Mouse (Mus musculus): ENCODE data around the gene Babam2. TPM values are rescaled to one million over a fixed set of nuclear protein-coding genes. Genes with fewer than 3 reads are reported as not detected.

Babam2 gene
- total RNA-seq, 2 experiments from 2014 or later: 55.8 to 84.3 TPM

GRCm38 (mm10) chr5:31997189-31997954 lies 299.9 kb downstream of the Babam2 start:
- no peak for DNase-seq

DNA sequence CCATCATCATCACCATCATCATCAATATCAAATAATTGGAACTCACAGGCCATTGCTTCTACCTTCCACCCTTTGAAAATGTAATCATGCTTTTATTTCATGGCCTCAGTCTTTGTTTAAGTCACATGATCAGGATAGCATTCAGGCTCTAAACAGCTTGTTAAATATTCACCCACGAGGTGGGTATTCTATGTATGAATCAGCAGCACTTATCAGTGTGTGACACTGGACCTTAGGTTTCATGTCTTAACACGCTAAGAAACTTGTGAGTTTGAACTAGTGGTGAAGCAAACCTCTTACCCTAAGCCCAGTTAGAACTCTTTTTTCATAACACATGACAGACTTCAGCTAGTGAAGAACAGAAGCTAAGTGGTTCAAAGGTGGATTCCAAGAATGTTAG lies 301.3 kb downstream of the Babam2 start:
- DNase-seq: no peak

GRCm38 (mm10) chr5:32000076-32000475 lies 302.6 kb downstream of the Babam2 start:
- no peak for DNase-seq

DNA sequence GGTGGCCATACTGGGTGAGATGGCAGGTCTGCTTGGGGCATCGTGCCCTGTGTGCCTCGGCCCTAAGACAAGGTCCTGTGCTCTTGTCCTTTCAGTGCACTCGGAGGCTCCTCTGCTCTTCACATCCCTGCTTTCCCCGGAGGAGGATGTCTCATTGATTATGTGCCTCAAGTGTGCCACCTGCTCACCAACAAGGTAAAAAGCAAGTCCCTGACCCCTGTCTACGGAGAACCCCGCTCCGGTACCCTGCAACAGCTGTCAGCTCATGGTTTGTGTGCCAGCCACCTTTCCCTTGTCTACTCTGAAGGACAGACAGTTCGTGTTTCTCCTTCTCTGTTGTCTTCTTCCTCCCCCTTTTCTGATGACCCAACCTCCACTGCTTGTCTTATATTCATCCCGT lies 303.8 kb downstream of the Babam2 start:
- peak; percentile 35 for DNase-seq

DNA sequence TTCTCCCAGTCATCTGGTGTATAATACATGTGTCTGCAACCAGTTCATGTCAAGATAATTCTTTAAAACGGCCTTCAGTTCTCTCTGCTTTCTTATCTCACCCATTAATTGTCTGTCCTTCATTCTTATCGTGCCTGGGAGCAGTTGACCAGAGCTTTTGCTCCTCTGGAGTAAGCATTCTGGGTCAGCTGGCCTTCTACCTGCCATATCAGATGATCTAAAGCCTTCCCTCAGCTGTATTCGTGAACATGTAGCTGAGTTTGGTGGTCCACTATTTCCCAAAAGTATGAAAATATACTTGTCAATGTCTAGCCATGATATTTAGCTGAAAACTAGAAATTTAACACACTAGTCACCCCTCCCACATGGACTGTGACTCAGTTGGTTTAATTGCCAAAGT lies 304.3 kb downstream of the Babam2 start:
- peak; percentile 38 for DNase-seq

DNA sequence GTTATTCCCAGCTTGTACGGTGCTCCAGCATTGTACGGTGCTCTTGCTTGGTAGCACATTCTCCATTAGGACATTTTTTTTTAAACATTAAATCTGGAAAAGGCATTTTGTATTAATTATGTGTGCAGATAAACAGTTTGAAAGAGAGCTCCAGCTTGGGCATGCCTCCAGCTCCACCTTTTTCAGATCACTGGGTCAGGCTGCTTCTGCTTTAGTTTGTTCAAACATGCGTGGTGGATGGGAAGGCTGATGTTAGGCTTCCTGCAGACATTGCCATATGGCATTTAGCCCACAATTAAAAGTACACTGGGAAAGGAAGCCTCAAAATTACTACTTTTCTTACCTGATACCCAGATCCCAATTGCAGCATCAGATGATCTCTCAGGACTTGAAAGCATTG lies 310.9 kb downstream of the Babam2 start:
- DNase-seq: no peak

- DNase-seq: no peak
These were observed 312.6 kb downstream of the Babam2 start for GRCm38 (mm10) chr5:32010056-32010455.

DNA sequence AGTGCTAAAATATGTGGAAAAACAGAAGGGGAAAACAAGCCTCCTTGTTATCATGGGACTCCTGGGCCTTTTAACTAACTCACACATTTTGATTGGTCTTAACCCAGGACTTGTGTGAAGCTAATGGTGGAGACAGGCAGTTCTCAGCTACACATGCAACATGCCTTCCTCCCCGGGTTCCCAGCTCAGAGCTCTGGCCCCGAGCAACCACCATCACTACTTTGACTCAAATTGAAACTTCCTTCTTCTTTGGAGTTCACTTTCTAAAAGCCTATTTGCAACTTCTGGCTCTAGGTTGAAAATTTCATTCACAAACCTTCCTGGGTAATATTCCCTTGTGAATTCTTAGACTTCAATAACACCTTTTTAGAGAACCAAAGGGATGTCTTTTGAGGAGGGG lies 315.6 kb downstream of the Babam2 start:
- no peak for DNase-seq

DNA sequence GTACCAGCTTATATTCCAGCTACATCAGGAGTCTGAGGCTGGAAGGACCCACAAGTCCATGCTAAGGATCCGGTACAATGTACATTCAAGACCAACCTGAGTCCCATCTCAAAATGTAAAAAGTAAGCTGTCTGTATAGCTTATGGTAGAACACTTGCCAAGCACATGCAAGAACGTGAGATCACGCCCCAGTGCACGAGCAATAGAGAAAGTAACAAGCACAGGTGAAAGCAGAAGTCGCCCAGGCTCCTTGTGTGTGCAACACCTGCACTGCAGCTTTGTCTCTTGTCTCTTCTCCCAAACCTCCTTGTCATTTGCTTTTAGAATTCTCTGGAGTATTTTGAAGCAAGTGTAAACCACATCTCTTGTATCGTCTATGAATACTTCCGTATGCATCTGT lies 317.3 kb downstream of the Babam2 start:
- no peak for DNase-seq

DNA sequence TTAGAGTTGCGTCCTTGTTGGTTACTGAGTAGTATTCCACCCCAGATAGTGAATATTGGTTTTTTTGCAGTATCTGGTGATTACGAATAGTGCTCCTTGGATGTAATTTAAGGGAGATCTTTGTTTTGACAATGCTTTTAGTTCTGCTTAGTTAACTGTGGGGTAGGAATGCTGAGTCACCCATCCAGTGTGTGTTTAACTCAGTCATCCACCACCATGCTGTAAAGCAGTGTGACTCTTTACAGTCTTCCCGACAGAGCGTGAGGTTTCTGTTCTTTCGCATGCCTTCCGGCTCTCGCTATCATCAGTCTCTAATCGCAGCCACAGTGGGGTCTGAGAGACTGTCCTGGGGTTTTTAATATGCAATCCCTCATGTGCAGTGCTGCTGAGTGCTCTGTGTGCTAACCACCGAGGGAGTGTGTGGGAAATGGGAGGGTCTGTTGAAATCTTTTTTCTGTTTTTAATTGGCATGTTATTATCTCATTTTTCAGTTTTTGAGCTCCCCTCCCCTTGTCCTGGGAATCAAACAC lies 318.5 kb downstream of the Babam2 start:
- DNase-seq: no peak

DNA sequence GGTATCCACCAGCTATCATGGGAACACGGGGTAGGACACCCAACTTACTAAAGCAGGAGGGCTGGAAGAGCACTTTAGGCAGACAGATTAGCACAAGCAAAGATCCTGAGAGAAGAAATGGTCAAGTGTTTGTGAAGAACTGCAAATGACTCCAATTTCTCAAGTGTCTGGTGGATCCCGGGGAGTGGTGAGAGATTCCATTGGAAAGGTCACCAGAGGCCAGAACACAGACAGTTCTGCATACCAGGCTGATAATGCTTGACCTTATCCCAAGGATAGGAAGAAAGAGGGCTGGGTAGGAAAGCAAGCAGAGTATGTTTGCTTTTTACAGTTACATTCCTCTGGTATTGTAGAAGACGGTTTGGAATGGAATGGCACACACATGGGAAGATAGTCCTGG lies 320.2 kb downstream of the Babam2 start:
- no peak for DNase-seq

- DNase-seq: no peak
These were observed 320.8 kb downstream of the Babam2 start for GRCm38 (mm10) chr5:32018276-32018675.

DNA sequence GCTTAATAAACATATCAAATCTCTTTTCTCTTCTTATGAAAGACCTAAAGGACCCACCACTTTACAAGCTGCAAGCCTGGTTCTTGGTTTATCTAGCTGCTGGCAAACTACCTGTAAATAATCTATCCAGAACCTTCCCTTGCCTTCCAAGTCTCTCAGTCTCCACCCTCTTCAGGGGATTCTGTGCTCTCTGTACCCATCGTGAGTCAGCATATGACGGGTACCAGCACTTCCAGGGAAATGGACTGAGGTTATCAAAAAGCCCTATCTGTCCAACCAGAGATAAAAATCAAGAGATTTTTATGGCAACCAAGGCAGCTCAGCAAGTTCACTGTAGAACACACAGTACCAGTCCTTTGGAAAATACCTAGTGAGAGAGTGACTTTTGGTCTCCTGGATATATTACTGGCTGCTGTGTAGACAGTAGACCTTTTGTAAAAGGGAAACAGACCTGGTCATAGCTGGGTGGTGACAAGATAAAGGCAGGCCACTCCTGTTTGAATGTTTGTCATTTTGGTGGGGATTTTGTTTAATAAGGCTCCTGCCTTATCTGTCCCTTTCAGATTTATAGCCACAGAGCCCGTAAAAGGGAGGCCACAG lies 332.4 kb downstream of the Babam2 start:
- DNase-seq: no peak

DNA sequence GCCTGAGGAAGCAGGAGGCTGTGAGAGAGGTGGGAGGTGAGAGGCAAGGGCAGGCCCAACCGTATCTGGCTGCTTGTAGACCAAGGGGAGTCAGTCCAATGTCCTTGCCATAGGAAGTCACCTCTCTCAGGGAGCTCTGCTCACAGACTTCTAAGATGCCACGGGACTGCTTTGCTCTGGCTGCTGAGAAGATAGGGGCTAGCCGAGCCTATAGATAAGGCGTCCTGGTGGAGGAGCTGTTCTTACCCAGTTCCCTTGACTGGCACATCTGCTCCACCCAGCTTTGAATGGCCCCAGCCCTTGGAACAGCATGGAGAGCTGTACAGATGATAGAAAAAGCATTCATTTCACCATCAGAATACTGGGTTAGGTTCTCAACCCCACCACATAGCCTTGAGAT lies 335.7 kb downstream of the Babam2 start:
- no peak for DNase-seq

- DNase-seq: peak; percentile 46
These were observed 336.1 kb downstream of the Babam2 start for GRCm38 (mm10) chr5:32033621-32034020.

GRCm38 (mm10) chr5:32034475-32035054 lies 337.1 kb downstream of the Babam2 start:
- DNase-seq: peak; percentile 45

- no peak for DNase-seq
These were observed 338.3 kb downstream of the Babam2 start for GRCm38 (mm10) chr5:32035721-32036320.

- no peak for DNase-seq
These were observed 339.4 kb downstream of the Babam2 start for GRCm38 (mm10) chr5:32036896-32037295.

GRCm38 (mm10) chr5:32037546-32037945 lies 340.1 kb downstream of the Babam2 start:
- DNase-seq: no peak

- DNase-seq: no peak
These were observed 341.5 kb downstream of the Babam2 start for GRCm38 (mm10) chr5:32038994-32039393.

DNA sequence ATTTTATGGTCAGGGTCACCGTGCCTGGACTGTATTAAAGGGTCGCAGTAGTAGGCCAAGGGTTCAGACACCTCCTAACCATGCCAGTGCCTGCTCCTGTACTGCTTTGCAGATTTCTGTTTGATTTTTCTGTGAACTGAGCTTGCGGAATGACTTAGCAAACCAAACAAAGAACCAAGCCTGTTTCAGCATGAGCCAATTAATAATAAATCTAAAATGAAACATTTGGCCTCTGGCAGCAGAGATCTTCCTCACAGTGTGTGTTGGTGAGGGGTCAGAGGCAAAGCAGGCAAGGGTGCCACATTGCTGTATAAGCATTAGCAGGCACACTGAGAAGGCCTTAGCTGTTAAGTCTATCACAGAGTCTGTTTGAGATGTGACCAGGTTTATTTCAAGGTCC lies 342.0 kb downstream of the Babam2 start:
- DNase-seq: no peak

DNA sequence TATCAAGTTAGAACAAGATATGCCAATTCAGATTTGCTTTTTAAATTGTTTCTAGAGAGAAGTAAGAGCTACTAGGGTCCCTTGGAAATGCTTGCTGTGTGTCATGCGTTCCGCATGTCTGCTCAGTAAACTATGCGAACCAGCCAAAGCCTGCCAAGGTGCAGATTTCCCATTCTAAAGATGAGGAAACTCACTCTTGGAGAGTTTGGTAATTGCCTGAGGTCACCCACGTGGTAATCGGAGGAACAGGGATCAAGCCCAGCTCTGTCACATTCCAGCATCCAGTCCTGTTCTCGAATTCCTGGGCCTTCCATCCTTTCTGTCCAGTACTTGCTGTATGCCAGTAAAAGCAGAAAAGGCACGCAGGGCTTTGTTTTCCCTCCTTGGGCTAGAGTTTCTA lies 345.7 kb downstream of the Babam2 start:
- no peak for DNase-seq

DNA sequence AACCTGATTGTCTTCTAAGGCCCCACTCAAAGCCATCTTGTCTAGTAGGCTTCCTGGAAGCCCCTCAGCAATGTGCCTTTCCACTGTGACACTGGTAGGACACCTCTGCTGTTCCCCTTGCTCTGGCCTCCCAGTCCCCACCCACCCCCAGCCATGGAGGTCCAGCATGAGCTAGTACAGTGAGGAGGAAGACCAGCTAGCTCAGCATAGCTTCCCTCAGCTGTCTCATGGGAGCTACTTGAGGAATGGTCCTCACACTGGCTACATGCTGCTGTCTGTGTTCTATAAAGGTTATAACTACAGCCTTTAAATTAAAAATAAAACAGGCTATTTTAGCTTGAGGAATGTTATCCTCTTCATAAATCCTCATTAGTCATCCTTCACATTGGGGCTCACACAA lies 346.5 kb downstream of the Babam2 start:
- no peak for DNase-seq
